Mouse (Mus musculus) lung, postnatal 14 days (tissue): ENCODE results near the gene Arcn1.

Source experiments
- DNase-seq: peaks from one replicate; pipeline ENCODE4 v3.0.0; 2021

The Arcn1 gene

DNA sequence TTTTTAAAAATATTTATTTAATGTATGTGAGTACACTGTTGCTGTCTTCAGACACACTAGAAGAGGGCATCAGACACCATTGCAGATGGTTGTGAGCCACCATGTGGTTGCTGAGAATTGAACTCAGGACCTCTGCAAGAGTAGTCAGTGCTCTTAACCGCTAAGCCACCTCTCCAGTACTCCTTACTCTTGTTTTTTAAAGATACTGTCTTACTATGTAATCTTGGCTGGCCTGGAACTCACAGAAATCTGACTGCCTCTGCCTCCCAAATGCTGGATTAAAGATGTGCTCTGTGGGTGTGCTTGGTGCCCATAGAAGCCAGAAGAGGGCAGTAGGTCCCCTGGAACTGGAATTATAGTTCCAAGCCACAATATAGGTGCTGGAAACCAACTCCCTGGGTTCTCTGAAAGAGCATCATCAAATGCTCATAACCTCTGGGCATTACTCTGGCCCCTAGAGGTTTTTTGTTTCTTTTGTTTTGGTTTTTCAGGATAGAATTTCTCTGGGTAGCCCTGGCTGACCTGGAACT, 26.9 kb downstream of the Arcn1 start:
- no peak for DNase-seq

- DNase-seq: peak; percentile 64
Observed at GRCm38 (mm10) chr9:44737240-44737949, 30.2 kb downstream of the Arcn1 start.

GRCm38 (mm10) chr9:44736301-44736700, 31.3 kb downstream of the Arcn1 start:
- DNase-seq: no peak

DNA sequence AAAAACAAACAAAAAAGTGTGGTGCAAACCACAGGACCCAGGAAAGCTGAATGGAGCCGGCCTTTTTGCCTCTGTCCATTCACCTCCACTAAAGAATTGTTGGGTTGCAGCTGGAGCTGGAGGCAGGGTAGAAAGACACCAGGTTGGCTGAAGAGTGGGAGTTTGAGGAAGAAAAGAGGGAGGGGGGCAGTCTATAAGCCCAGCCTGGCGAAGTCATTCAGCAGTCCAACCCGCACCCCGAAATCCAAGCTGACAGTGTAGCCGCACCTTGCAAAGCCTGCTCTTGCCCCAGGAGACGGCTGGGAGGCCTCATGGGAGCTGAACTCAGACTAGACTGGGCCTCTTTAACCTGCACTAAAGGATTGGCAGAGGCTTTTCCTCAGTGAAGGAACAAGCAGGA, 31.8 kb downstream of the Arcn1 start:
- no peak for DNase-seq

DNA sequence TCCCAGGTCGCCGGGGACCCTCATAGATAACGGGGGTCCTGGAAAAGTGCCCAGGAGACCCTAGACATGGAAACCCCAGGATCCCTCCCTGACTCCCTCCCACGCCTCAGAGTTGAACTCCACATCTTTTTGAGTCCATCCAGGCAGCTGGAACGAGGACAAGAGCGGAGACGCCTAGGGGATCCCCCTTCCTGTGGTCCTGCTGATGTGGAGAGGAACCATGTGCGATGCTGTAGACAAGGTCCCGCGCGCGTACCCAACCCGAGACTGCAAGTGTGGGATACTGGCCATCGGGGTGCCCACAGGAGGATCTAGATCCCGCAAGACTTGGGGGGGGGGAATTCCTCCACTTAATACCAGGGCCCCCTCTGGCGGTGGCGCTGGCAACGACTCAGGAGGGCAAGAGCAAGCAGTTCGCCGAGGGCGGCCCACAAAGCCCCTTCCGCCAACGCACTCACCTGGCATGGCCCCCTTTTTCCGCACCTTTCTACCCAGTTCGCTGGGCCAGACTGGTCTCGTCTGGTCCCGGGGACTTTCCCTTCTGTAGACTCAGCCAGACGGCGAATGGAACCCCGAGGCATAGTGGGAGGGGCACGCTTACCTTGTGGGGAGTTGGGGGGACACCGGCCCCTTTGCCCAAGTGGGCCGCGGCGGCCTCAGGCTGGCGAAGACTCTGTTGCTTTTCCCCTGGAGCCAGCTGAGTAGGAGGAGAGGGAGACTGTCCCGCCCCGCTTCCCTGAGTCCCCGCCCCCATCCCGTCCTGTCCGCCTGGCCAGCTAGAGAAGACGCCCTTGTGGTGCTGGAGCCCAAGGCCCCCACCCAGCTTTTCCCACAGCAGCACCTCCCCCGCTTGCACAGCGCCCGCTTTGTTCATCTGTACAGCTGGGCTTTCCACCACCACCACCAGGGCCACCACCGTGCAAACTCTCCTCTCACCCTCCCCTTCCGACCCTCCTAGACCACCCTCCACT, 32.8 kb downstream of the Arcn1 start, which contains the start of gene Phldb1:
Phldb1 (minus strand) TSS at position 675 of the 971 bp plus-strand sequence.
- DNase-seq: peak; percentile 84

DNA sequence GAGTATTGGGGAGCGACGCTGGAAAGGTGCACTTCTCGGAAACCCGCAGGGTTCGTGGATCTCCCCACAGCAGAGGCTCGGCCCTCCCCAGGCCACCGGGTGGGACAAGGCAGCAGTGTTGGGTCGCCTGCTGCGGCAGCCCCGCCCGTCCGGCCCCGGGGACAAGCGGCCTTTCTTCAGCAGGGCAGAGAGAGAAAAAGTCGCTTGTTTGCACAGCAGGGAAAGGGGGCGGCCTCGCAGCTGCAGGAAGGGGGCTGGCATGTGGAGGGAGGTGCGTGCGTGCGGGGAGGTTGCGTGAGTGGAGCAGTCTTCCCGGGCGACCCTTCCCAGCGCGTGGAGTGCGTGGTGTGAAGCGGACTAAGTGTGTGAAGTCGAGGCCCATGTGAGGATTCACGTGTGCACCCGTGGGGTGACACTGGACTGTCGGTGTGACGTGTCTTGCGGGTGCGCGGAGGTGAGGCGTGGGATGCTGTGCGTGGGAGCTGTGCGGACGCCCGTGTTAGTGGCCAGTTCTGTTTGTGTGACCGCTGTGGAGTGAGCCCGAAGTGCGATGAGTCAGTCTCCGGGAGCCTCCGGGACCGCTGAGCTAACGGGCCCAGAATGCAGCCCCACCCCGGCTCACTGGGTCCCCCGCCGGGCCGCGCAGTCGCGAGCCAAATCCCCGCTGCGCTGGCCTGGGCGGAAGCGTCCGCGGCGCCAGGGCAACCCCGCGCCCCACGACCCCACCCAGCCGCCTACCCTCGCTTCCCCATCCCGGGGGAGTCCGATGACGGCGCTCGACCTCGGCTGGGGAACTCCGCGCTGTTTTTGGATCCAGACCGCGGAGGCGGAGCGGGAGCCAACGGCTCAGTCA, 33.7 kb downstream of the Arcn1 start:
- DNase-seq: peak; percentile 69

DNA sequence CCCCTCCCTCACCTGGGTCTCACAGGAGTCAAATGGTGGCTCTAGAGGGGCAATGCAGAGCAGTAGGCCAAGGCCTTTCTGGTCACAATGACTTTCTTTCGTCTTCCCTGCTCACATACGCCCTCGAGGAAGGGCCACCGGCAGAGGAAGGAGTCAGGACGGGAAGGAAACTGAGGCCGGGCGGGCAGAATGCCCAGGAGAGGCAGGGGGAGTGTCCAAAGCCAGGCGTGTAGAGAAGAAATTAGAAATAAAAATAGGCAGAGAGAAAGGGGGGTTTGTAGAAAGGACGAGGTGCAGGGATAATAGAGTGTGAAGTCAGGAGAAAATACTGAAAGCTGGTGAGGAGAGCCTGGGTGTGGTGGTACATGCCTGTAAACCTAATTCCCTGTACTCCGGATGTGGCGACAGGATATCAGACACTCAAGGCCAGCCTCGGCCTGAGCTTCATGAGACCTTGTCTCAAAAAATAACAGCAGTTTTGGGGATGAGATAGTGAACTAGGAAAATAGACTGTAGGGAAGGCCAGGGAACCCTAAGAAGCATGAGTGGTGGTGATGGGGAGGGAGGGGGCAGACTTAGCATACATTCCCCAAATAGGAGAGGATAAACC, 34.6 kb downstream of the Arcn1 start:
- peak; percentile 57 for DNase-seq

DNA sequence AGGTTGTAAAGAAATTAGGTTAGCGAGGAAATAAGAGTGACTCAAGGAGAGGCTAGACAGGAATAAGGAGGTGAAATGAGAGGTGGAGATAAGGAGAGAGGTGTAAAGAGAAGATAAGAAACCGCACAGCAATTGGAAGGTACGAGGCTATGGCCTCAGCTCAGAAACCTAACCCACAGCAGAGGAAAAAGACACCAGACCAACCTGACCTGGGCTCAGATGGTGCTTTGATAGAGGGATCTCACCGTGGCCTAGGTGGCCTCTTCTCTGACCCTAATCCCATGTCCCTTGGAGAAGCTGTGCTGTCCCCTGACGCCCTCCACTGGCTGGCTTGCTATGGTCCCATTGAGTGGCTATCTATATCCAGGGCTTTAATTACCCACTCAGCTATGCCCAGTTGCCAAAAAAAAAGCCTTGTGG, 35.5 kb downstream of the Arcn1 start:
- no peak for DNase-seq

- DNase-seq: no peak
Observed at GRCm38 (mm10) chr9:44727441-44727840, 40.2 kb downstream of the Arcn1 start.

DNA sequence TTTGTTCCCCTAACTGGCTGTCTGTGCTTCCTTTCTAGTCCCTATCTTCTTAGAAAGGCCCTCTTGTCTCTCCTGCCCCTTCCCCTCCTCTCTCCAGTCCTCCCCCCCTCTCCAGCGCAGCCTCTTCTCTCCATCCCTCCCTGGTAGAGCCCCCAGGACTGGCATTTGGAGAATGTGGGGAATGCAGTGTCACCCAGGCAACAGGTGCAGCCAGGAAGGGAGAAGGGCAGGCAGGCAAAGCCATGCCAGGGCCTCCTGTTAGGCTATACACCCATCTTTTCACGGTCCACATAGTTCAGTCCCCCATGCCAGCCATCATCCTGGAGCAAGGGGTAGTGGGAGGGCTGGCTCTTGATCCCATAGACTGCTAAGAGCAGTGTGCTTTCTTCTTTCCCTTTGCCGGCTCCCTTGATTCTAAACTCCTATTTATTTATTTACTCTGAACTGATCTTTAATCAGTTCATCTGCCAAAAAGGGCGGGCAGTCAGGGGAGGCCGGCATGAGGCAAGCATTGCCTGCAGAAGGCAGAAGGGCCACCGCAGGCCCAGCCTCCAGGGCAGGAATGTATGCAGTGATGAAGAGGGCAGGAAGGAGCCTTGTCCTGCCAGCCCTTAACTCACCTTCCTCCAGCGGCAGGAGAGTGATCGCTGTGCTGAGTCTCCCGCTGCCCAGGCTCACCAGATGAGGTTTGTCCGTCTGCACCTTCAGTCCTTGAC, 41.1 kb downstream of the Arcn1 start:
- DNase-seq: no peak

DNA sequence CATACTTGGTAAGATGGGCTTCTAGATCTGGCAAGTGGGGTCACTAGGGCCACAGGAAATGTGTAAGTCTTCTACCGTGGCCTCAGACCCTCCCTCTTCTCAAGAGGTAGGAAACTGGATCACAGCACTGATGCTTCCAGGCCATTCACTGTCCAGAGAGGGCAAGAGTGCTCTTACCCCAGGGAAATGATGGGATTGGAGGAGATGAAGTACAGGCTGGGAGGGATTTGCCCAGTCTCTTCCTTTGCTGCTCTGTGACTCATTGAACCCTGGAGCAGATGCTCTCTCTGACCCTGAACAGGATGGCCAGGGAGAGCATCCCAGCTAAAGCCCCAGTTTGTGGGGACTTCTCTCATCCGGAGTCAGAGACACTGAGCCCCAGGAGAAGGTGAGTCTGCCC, 43.0 kb downstream of the Arcn1 start:
- no peak for DNase-seq

DNA sequence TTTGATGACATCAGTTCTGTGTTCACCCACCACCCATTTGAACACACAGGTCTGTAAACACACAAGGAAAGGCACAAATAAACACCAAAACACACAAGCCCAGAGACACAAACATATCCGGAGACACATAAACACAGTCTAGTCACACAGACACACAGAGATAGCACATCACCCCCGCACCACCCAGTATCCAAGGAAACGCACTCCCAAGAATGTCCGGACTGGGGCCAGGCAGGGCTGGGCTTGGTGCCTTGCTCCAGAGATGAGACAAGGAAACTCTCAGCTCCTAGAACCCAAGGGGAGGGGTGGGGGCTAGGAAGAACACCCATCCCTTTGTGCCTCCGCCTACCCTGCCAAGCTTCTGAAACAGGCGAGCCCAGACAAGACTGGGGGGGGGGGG, 43.4 kb downstream of the Arcn1 start:
- DNase-seq: peak; percentile 74

DNA sequence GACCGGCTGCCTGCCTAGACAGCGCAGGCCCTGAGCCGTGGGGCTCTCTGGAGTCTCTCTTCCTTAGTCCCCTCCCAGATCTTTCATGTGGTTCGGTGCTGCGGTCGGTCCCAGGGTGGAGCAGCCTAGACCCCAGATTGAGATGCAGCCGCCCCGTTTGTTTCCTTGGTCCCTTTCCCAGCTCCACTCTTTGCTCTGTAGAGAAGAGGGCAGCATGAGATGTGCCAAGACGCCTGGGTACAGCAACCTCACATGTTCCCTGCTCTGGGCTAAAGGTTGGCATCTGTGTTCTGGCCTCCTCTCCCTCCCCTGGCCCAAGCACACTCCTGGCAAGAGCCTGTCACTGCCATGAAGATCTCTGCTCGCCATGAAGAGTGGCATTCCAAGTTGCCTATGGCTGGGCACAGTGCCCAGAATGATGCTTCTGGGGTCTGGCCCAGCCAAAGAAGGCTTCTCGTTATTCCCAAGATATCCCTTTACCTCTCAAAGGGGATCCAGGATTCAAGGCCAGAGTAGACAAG, 44.1 kb downstream of the Arcn1 start:
- DNase-seq: no peak

DNA sequence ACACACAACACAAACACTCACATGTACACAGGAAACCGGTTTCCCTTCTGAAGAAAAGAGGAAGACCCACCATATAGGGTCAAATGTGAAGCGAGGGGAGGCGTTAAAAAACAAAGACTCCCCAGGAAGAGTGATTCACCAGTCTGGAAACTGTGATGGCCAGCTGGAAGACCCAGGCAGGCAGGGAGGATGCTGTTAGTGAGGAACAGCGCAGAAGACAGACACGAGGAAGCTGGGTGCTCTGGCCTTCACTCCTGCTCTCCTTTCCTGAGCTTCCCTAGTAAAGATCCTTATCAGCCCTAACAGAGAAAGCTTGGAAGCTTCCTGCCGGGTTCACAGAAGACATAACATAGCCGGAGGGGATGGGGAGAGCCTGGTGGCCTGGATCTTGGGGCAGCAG, 44.6 kb downstream of the Arcn1 start:
- DNase-seq: no peak

- DNase-seq: no peak
Observed at GRCm38 (mm10) chr9:44722575-44722974, 45.1 kb downstream of the Arcn1 start.

DNA sequence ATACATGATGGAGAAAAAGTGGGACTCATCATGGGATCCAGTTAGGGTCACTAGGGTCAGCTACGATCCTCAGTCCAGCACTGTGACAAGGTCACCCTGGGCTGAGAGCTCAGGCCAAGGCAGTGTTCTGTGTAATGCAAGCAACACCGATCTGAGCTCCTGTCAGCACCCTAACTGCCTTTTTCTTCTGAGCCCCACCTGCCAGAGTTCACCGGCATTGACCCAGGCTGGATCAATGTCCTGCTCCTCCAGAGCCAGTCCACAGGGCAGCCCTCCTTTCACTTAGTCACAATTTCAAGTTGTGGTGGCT, 45.8 kb downstream of the Arcn1 start:
- DNase-seq: no peak

DNA sequence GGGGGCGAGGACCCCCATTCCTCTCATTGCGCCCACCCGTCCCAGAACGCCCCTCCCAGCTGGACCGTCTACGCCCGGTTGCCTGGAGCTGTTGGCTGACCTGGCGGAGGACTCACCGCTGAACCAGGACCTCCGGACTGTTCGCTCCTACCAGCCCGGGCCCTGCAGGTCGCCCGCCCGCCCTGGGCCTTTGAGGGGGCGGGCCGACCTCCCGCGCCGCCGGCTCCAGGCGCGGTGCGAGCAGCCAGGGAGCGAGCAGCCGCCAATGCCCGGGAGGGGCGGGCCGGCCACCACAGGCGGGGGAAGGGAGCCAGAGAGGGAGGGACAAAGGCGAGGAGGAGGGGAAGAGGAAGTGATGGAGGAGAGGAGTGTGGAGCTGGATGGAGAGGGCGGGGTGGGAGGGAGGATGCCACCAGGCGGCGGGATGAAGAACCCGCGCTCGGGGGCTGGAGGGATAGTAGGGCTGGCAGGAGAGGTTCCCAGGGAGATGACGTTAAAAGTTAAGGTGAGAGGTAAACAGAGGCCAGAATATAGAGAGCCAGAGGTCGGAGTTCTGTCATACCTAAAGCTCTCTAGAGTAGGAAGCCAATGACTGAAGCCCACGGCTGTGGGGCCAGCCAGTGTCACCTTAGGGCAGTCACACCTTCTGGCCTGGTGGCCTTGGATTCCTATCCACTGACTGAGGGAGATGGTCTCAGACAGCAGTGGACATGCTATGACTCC, 46.3 kb downstream of the Arcn1 start:
- DNase-seq: peak; percentile 86

- no peak for DNase-seq
Observed at GRCm38 (mm10) chr9:44720358-44721153, 47.1 kb downstream of the Arcn1 start.

GRCm38 (mm10) chr9:44719632-44720357, 47.9 kb downstream of the Arcn1 start:
- no peak for DNase-seq
